Mouse (Mus musculus) liver, embryonic 12.5 days (tissue): Measurements from ENCODE around the gene Tinag. TPM values are rescaled to one million over a fixed set of nuclear protein-coding genes. Genes with fewer than 3 reads are reported as not detected.
"Not testable (repeated sequence)": the region's sequence is repeated elsewhere in the genome, so short reads cannot be mapped to it uniquely, and the experiment has no call there.

Experiments used
- ATAC-seq: fragments of 200-750 bp; cut with Nextera tagmentation; 2 replicates; pipeline ENCODE4 v1.8.0; 2017; ENCODE audit warnings: moderate number of reproducible peaks, mild to moderate bottlenecking, moderate library complexity
- H3K27ac ChIP-seq: fragments of 300-500 bp; sonication (generic); 2 replicates; pipeline ENCODE4 v1.5.1; 2016; ENCODE audit warnings: mild to moderate bottlenecking
- H3K27me3 ChIP-seq: fragments of 300-500 bp; sonication (generic); replicated peaks from 2 replicates; pipeline ENCODE4 v1.6.1; 2016; ENCODE audit warnings: mild to moderate bottlenecking, moderate library complexity
- H3K36me3 ChIP-seq: fragments of 300-500 bp; sonication (generic); 2 replicates; pipeline ENCODE4 v1.6.1; 2016; ENCODE audit warnings: mild to moderate bottlenecking, moderate library complexity
- H3K4me1 ChIP-seq: fragments of 300-500 bp; sonication (generic); 2 replicates; pipeline ENCODE4 v1.6.1; 2016
- H3K4me2 ChIP-seq: fragments of 300-500 bp; sonication (generic); 2 replicates; pipeline ENCODE4 v1.6.1; 2016; ENCODE audit warnings: mild to moderate bottlenecking, moderate library complexity
- H3K4me3 ChIP-seq: fragments of 300-500 bp; sonication (generic); 2 replicates; pipeline ENCODE4 v1.5.1; 2016; ENCODE audit warnings: mild to moderate bottlenecking, moderate library complexity
- H3K9ac ChIP-seq: fragments of 300-500 bp; sonication (generic); 2 replicates; pipeline ENCODE4 v1.6.1; 2016; ENCODE audit warnings: mild to moderate bottlenecking, moderate library complexity
- H3K9me3 ChIP-seq: fragments of 300-500 bp; sonication (generic); replicated peaks from 2 replicates; pipeline ENCODE4 v1.6.1; 2016; ENCODE audit warnings: mild to moderate bottlenecking, moderate library complexity
- WGBS: fragments of 180-500 bp; shearing (Covaris S2); methylation state at CpG from one replicate; pipeline ENCODE4 v1.1.7; 2016; ENCODE audit not compliant: insufficient replicate concordance; 5-methylcytosine and 5-hydroxymethylcytosine counted together
- polyA plus RNA-seq: library from polyadenylated mRNA; unstranded; fragments of >200 nt; fragmentation: Nextera tagmentation; extraction: Ambion mirVana; gene quantifications from 2 replicates; pipeline ENCODE4 v1.2.1, GENCODE M21; 2016

The Tinag gene
- polyA plus RNA-seq = not detected in 2 replicates

GRCm38 (mm10) chr9:77045585-77045984, at the start of gene Tinag:
Gene Tinag, minus strand, starts transcription at chr9:77045794.
- H3K27ac ChIP-seq = no peak within 1 kb of the TSS
- 46% methylated on average over 2 of the region's 2 CpGs for WGBS
- no peak within 1 kb of the TSS for H3K4me3 ChIP-seq
- H3K36me3 ChIP-seq = no peaks in the 10 kb centered on the region
- H3K4me1 ChIP-seq = no peaks in the 10 kb centered on the region
- no peaks in the 10 kb centered on the region for H3K27me3 ChIP-seq
- H3K9me3 ChIP-seq = no peaks in the 10 kb centered on the region
- no peak for ATAC-seq
- no peak within 1 kb of the TSS for H3K4me2 ChIP-seq
- H3K9ac ChIP-seq = no peak within 1 kb of the TSS

- ATAC-seq, H3K27ac ChIP-seq, H3K4me3 ChIP-seq, H3K27me3 ChIP-seq, H3K9me3 ChIP-seq, H3K36me3 ChIP-seq, H3K9ac ChIP-seq, H3K4me2 ChIP-seq, H3K4me1 ChIP-seq: not testable (repeated sequence)
- WGBS = 55% methylated on average over 1 of the region's 1 CpGs
Measured at GRCm38 (mm10) chr9:77083221-77083620, 37.6 kb upstream of the Tinag start.

- Histone ChIP-seq H3K4me2 (no peak overlapping the region), H3K4me1 (no peaks in the 10 kb centered on the region), H3K27ac (no peak overlapping the region), H3K9me3 (no peaks in the 10 kb centered on the region), H3K4me3 (no peak overlapping the region), H3K9ac (no peak overlapping the region), H3K27me3 (no peaks in the 10 kb centered on the region), H3K36me3 (no peaks in the 10 kb centered on the region)
- 50% methylated on average over 2 of the region's 2 CpGs for WGBS
- no peak for ATAC-seq
Measured at GRCm38 (mm10) chr9:77071676-77072075, 26.1 kb upstream of the Tinag start.

- no peaks in the 10 kb centered on the region for H3K27me3 ChIP-seq
- H3K4me2 ChIP-seq = no peak overlapping the region
- ATAC-seq = no peak
- no peaks in the 10 kb centered on the region for H3K9me3 ChIP-seq
- WGBS = 56% methylated on average over 4 of the region's 4 CpGs
- no peaks in the 10 kb centered on the region for H3K36me3 ChIP-seq
- H3K4me1 ChIP-seq = no peaks in the 10 kb centered on the region
- H3K4me3 ChIP-seq = no peak overlapping the region
- H3K27ac ChIP-seq = no peak overlapping the region
- H3K9ac ChIP-seq = no peak overlapping the region
Measured at GRCm38 (mm10) chr9:77056611-77057010, 11.0 kb upstream of the Tinag start.

GRCm38 (mm10) chr9:77054426-77055193, 9.0 kb upstream of the Tinag start:
- WGBS = 63% methylated on average over 9 of the region's 9 CpGs
- no peak overlapping the region for H3K9ac ChIP-seq
- no peak overlapping the region for H3K4me3 ChIP-seq
- H3K4me1 ChIP-seq = no peaks in the 10 kb centered on the region
- no peaks in the 10 kb centered on the region for H3K36me3 ChIP-seq
- H3K4me2 ChIP-seq = no peak overlapping the region
- H3K9me3 ChIP-seq = no peaks in the 10 kb centered on the region
- no peaks in the 10 kb centered on the region for H3K27me3 ChIP-seq
- ATAC-seq = no peak
- H3K27ac ChIP-seq = no peak overlapping the region

GRCm38 (mm10) chr9:77051406-77051805, 5.8 kb upstream of the Tinag start:
- Histone ChIP-seq H3K4me2 (no peak overlapping the region), H3K27me3 (no peaks in the 10 kb centered on the region), H3K4me1 (no peaks in the 10 kb centered on the region), H3K4me3 (no peak overlapping the region), H3K36me3 (no peaks in the 10 kb centered on the region), H3K9me3 (no peaks in the 10 kb centered on the region), H3K27ac (no peak overlapping the region), H3K9ac (no peak overlapping the region)
- 35% methylated on average over 2 of the region's 2 CpGs for WGBS
- ATAC-seq = no peak

GRCm38 (mm10) chr9:77049669-77050068, 4.1 kb upstream of the Tinag start:
- Histone ChIP-seq H3K27me3 (no peaks in the 10 kb centered on the region), H3K27ac (no peak overlapping the region), H3K9me3 (no peaks in the 10 kb centered on the region), H3K36me3 (no peaks in the 10 kb centered on the region), H3K4me2 (no peak overlapping the region), H3K9ac (no peak overlapping the region), H3K4me3 (no peak overlapping the region), H3K4me1 (no peaks in the 10 kb centered on the region)
- no peak for ATAC-seq
- WGBS = 54% methylated on average over 2 of the region's 2 CpGs

GRCm38 (mm10) chr9:77046067-77046715, 597 bp upstream of the Tinag start:
- Histone ChIP-seq H3K27ac (no peak overlapping the region), H3K9me3 (no peaks in the 10 kb centered on the region), H3K27me3 (no peaks in the 10 kb centered on the region), H3K9ac (no peak overlapping the region), H3K4me2 (no peak overlapping the region), H3K4me3 (no peak overlapping the region), H3K36me3 (no peaks in the 10 kb centered on the region), H3K4me1 (no peaks in the 10 kb centered on the region)
- ATAC-seq = no peak
- 67% methylated on average over 5 of the region's 5 CpGs for WGBS

GRCm38 (mm10) chr9:77035361-77035760, 10.2 kb downstream of the Tinag start:
- H3K4me1 ChIP-seq = no peaks in the 10 kb centered on the region
- no peak overlapping the region for H3K27ac ChIP-seq
- H3K36me3 ChIP-seq = no peaks in the 10 kb centered on the region
- H3K9me3 ChIP-seq = no peaks in the 10 kb centered on the region
- H3K4me2 ChIP-seq = no peak overlapping the region
- no peak overlapping the region for H3K4me3 ChIP-seq
- no peak for ATAC-seq
- no peak overlapping the region for H3K9ac ChIP-seq
- no peaks in the 10 kb centered on the region for H3K27me3 ChIP-seq
- WGBS = 68% methylated on average over 2 of the region's 2 CpGs

- Histone ChIP-seq H3K36me3 (no peaks in the 10 kb centered on the region), H3K9ac (no peak overlapping the region), H3K27ac (no peak overlapping the region), H3K4me2 (no peak overlapping the region), H3K4me3 (no peak overlapping the region), H3K4me1 (no peaks in the 10 kb centered on the region), H3K27me3 (no peaks in the 10 kb centered on the region), H3K9me3 (no peaks in the 10 kb centered on the region)
- ATAC-seq = no peak
- 63% methylated on average over 9 of the region's 9 CpGs for WGBS
Measured at GRCm38 (mm10) chr9:77032430-77033154, 13.0 kb downstream of the Tinag start.

- Histone ChIP-seq H3K27me3 (no peaks in the 10 kb centered on the region), H3K4me2 (no peak overlapping the region), H3K27ac (no peak overlapping the region), H3K4me1 (no peaks in the 10 kb centered on the region), H3K36me3 (no peaks in the 10 kb centered on the region), H3K9me3 (no peaks in the 10 kb centered on the region), H3K9ac (no peak overlapping the region), H3K4me3 (no peak overlapping the region)
- 55% methylated on average over 2 of the region's 2 CpGs for WGBS
- no peak for ATAC-seq
Measured at GRCm38 (mm10) chr9:77025271-77025670, 20.3 kb downstream of the Tinag start.

GRCm38 (mm10) chr9:77018935-77019334, 26.7 kb downstream of the Tinag start:
- Histone ChIP-seq H3K9me3 (no peaks in the 10 kb centered on the region), H3K27ac (no peak overlapping the region), H3K4me1 (no peaks in the 10 kb centered on the region), H3K36me3 (no peaks in the 10 kb centered on the region), H3K9ac (no peak overlapping the region), H3K4me3 (no peak overlapping the region), H3K4me2 (no peak overlapping the region), H3K27me3 (no peaks in the 10 kb centered on the region)
- WGBS = 61% methylated on average over 4 of the region's 4 CpGs
- ATAC-seq = no peak
